Mouse (Mus musculus) myocyte (in vitro differentiated cells): Measurements from ENCODE around the gene Tmx2.

Source experiments
- E2F4 ChIP-seq: IDR thresholded peaks from one replicate; pipeline ENCODE4 v1.6.1; 2011; ENCODE audit warnings: mild to moderate bottlenecking, control low read depth, moderate library complexity; ENCODE audit not compliant: insufficient read depth
- MAX ChIP-seq: IDR thresholded peaks from one replicate; pipeline ENCODE4 v1.6.1; 2011; ENCODE audit warnings: low read depth, mild to moderate bottlenecking, control low read depth
- MYOD1 ChIP-seq, 3 experiments: IDR thresholded peaks; one replicate each; pipeline ENCODE4 v1.6.1; 2011; ENCODE audit warnings: control low read depth in 2 of 3, low read depth in 2 of 3, mild to moderate bottlenecking in 2 of 3, moderate library complexity in 1 of 3; ENCODE audit not compliant: insufficient read length in 2 of 3, control insufficient read depth in 1 of 3
- POLR2A ChIP-seq: IDR thresholded peaks from one replicate; pipeline ENCODE4 v1.6.1; 2011; ENCODE audit warnings: low read depth, mild to moderate bottlenecking, control low read depth, moderate library complexity; ENCODE audit not compliant: insufficient read length
- POLR2AphosphoS2 ChIP-seq: IDR thresholded peaks from one replicate; pipeline ENCODE4 v1.6.1; 2011; ENCODE audit warnings: low read depth, control low read depth; ENCODE audit not compliant: insufficient read length
- USF1 ChIP-seq: IDR thresholded peaks from one replicate; pipeline ENCODE4 v1.6.1; 2011; ENCODE audit warnings: low read depth, mild to moderate bottlenecking, control low read depth, moderate library complexity

GRCm38 (mm10) chr2:84637452-84638165, 41.3 kb downstream of the Tmx2 start:
- TF ChIP-seq USF1 (no peak), POLR2AphosphoS2 (no peak), POLR2A (no peak), E2F4 (no peak), MAX (no peak), MYOD1 (IDR thresholded peaks at IDR 0.05; ENCODE audit: control insufficient read depth in 1 of 3, insufficient read length in 2 of 3, low read depth in 2 of 3) (no peak)
